Mouse (Mus musculus): Measurements from ENCODE around the gene Calm3.

DNA sequence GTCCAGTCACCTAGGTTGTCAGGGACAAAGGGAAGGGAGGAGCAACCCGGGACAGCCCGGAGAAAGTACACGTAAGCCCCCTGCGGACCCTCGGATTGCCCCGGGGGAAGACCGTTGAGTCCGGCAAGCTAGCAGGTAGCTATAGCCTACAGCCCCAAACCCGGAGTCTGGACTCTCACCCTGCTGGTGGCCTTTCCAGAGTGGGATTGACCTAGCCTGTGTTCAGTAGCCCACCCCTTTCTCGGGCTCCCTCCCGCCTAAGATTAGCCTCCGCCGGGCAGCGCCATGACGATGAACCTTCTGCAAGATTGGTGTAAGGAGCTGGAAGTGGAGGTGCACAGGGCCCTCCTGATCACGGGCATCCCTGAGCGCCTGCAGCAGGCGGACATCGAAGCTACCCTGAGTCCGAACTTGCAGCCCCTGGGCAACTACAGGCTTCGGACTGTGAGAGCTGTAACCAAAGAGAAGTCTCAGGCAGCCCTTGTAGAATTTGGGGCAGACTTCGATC lies 20.9 kb upstream of the Calm3 start:
- TF ChIP-seq CTCF (IDR thresholded peaks at IDR 0.05; ENCODE audit: low read depth) (no peak), EP300 (IDR thresholded peaks at IDR 0.05; ENCODE audit: low read depth) (no peak)

Measured in heart, postnatal 0 days (tissue).